19 mouse cellular contexts compared by ENCODE assay signal in the genomic region with DNA sequence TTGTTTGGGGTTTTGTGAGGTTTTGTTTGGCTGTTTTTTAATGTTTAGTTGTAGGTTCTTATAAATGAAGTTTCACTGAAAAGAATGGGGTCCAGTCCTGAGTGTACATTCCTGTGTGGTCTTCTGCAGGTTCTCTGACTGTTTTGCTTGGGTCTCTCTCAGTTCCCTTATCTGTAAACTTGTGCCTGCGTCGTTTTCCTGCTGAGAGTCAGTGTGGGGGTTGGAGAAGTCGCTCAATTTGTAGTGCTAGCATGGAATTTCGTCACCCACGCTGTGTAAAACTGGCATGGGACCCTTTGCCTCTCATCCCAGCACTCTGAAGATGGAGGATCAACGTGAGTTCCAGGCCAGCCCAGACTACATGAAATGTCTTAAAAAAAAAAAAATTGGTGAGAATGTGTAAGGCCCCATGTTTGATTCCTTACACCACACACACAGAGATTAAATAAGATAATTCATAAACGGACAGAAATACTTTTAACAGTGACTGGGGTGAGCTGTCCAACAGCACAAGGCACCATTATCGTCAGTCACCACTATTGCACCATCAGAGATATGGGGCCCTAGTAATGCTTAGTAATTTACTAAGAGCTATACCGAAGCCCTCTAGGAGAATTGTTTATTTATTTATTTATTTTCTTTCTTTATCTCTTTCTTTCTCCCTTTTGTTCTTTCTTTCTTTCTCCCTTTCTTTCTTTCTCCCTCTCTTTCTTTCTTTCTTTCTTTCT. TPM values are rescaled to one million over a fixed set of nuclear protein-coding genes. Genes with fewer than 3 reads are reported as not detected.
"Had no signal": no experiment of that assay in that cellular context is flagged by ENCODE, and none has a peak within 500 bp of the region (broad histone marks: within the 10 kb centered on the region; RNA-seq: fewer than 3 reads in every experiment).

No protein-coding gene starts in this region.

- H3K9me3 ChIP-seq: intestine, embryonic 15.5 days; limb, embryonic 13.5 days; midbrain, embryonic 10.5 days; neural tube, embryonic 15.5 days; stomach, embryonic 15.5 days had no signal

- H3K9ac ChIP-seq: intestine, embryonic 15.5 days; limb, embryonic 13.5 days; neural tube, embryonic 15.5 days; stomach, embryonic 15.5 days had no signal

- DNase-seq: kidney, adult 18-20 months; kidney, postnatal 25 days; left cerebral cortex, postnatal 4 days; lung, adult 18-20 months; midbrain, embryonic 14.5 days; right cerebral cortex, adult 18-20 months; spleen, adult 18-20 months; thymus, adult 2 months; thymus, postnatal 25 days had no signal

- H3K4me3 ChIP-seq: intestine, embryonic 15.5 days; limb, embryonic 13.5 days; midbrain, embryonic 10.5 days; myocyte; neural tube, embryonic 15.5 days; stomach, embryonic 15.5 days had no signal

- H3K27me3 ChIP-seq: intestine, embryonic 15.5 days; neural tube, embryonic 15.5 days; stomach, embryonic 15.5 days had no signal

- H3K36me3 ChIP-seq: intestine, embryonic 15.5 days; limb, embryonic 13.5 days; midbrain, embryonic 10.5 days; neural tube, embryonic 15.5 days; stomach, embryonic 15.5 days had no signal

- H3K27ac ChIP-seq: intestine, embryonic 15.5 days; limb, embryonic 13.5 days; midbrain, embryonic 10.5 days; neural tube, embryonic 15.5 days; stomach, embryonic 15.5 days had no signal

- ATAC-seq: intestine, embryonic 15.5 days had no signal

- H3K4me1 ChIP-seq: intestine, embryonic 15.5 days; limb, embryonic 13.5 days; midbrain, embryonic 10.5 days; neural tube, embryonic 15.5 days had no signal

- H3K4me2 ChIP-seq: intestine, embryonic 15.5 days; limb, embryonic 13.5 days; neural tube, embryonic 15.5 days; stomach, embryonic 15.5 days had no signal

RNA-seq across cellular contexts. Expression of gene Chrm1, which starts 9.9 kb away (rescaled TPM):
- polyA plus RNA-seq: kidney, embryonic 14.5 days; midbrain, embryonic 10.5 days; myocyte had no signal

RNA-seq across cellular contexts. Expression of gene Slc22a6, which starts 55.7 kb away (rescaled TPM):
- polyA plus RNA-seq: intestine, embryonic 15.5 days; limb, embryonic 13.5 days; lung, embryonic 16.5 days; myocyte; stomach, embryonic 15.5 days; testis, adult 2 months; urinary bladder, adult 2 months had no signal
